Mouse (Mus musculus) urinary bladder, postnatal 36 days (tissue): Measurements from ENCODE around the gene Ubtf.
A peak's percentile ranks its signal among the peaks of the same experiment; 100 is the strongest.

ENCODE experiments used
- DNase-seq, 2 experiments: peaks; one replicate each; pipeline ENCODE4 v3.0.0; 2022; ENCODE audit warnings: low spot score in 2 of 2, mixed read lengths in 1 of 2

Ubtf gene

GRCm38 (mm10) chr11:102317901-102318575, 1.5 kb downstream of the Ubtf start:
- peak; percentile 63 to 67 for DNase-seq

- DNase-seq, result peak; percentile 26 to 48
Measured at GRCm38 (mm10) chr11:102317298-102317900, 2.1 kb downstream of the Ubtf start.

DNA sequence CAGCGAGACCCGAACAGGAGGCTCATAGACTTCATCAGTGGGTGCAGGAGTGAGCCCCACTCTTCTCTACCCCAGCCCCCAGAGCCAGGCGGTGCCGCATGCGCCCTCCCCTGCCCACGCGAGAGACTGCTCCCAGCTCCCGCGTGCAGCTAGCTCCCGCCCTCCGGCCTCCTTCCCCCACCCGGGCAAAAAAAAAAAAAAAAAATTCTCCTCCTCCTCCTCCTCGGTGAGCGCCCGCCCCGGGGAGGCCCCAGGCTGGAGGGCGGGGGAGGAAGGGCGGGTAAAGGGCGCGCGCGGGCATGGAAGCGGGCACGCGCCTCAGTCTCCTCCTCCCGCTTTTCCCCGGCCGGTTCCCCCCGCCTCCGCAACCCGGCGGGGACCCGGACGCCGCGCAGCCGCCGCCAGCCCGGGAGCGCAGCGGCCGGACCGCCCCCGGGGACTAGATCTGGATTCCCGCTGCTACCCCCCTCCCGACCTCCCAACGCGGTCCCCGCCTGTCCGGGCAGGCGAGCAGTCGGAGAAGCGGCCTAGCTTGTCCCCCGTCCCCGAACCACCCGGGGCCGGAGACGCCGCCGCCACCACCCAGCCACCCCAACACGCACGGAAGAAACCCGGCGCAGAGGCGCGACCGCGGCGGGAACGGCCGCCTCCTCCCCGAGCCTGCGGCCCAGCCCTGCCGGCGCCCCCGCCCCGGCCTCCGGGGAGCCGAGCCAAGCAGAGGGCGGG, 2.8 kb downstream of the Ubtf start:
- peak; percentile 86 to 91 for DNase-seq

GRCm38 (mm10) chr11:102315690-102316571, 3.6 kb downstream of the Ubtf start:
- no peak for DNase-seq

DNA sequence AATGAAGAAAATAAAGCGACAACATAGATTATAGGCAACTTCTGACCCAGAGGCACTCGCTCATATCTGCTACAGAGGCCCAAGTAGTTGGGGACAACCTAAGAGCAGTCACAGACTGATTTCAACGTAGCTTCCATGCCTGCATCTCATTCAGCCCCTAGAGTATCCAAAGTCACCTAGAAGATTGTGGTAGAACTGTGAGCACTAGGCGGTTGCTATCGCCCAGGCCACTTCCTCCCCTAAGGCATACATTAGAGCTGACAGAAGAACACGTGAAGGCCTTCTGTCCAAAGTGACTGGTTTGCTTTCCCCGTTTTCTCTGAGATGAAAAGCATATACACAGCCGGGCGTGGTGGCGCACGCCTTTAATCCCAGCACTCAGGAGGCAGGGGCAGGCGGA, 5.2 kb downstream of the Ubtf start:
- no peak for DNase-seq

GRCm38 (mm10) chr11:102312586-102312985, 7.0 kb downstream of the Ubtf start:
- no peak for DNase-seq

DNA sequence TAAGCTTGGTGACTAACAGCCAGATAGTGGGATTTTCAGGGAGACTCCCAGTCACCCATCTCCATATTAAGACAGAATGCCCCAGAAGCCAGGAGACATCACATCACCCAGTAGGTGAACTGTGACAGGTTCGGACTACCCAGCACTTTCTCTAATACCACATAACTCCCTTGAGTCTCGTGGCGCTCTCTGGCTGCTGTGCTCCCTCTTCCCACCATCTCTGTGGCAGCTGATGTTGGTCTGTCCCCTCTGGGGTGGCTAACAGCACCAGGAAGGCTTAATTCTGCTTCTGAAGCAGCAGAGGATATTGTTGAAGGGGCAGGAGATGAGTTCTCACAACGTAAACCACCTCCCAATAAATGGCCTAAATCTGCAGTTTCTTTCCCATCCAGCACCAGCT, 7.6 kb downstream of the Ubtf start:
- DNase-seq, result no peak

GRCm38 (mm10) chr11:102310768-102311695, 8.5 kb downstream of the Ubtf start:
- no peak for DNase-seq

DNA sequence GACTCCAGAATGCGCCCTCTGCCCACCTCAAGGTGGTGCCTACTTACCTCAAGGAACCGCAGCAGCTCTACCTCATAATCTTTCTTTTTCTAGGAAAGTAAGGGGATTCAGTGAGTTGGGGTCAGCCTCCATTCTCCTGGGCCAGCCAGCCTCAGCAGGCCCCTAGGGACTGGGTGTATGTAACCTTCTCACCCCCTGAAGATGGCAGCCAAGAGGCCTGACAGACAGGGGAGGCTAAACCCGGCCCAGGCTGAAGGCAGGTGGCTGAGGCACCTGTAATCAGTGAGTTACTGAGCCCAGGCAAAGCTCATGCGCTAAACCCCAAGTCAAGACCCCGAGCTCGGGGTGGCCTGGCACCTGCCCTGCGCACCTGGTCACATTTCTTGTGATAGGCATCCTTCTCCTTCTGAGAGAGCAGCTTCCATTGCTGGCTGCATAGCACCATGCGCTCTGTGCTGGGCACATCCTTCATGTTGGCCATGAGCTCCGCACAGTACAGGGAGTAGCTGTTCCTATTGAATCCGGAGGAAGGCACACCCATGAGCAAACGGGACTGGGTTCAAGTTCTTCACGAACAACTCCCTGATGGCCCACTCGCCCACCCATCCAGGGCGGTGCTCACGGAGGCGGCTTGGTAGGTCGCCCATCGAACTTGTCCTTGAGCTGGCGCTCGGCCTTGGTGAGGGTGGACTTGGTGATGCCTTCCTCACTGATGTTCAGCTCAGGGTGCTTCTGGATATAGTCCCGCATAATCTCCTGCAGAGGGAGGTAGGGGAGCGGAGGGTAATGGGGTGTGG, 9.5 kb downstream of the Ubtf start:
- DNase-seq, result no peak

DNA sequence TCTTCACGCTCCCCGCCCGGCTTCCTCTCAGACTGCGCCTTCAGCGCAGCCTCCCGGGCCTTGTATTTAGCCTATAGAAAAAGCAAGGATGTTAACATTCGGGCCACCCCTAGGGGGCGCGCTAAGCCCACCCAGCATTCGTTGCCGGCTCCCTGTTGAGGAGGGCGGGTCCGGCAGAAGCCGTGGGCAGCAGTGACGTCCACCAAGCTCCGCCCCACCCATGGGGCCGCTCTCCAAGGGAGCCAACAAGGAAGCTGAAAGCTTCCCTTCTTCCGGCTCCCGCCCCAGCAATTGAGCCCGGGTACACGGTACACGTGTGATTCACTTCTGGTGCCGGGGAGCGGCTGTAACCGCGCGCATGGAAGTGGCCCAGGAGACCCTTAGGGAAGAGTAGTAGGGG, 10.6 kb downstream of the Ubtf start:
- DNase-seq, result peak; percentile 95 to 97

- no peak for DNase-seq
Measured at GRCm38 (mm10) chr11:102308104-102308503, 11.4 kb downstream of the Ubtf start.

- DNase-seq, result no peak
Measured at GRCm38 (mm10) chr11:102305359-102305758, 14.2 kb downstream of the Ubtf start.

DNA sequence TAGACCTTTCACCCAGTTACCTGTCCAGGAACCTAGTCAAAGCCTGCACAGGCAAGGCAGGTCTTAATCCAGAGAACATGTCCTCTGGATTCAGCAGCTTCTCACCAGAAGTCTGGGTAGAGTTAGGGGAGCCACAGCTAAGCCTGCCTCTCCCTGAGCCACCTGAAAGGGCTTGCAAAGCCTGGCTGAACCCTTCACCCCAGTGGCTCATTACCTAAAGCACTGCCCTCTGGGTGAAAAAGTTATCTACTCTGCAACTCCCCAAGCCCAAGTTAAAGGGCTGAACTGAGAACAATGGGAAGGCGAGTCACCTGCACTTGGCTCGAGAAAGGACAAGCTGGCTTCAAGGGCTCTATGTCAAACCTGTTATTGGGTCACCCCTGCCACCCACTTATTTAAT, 15.4 kb downstream of the Ubtf start:
- no peak for DNase-seq

GRCm38 (mm10) chr11:102299839-102300238, 19.7 kb downstream of the Ubtf start:
- no peak for DNase-seq

DNA sequence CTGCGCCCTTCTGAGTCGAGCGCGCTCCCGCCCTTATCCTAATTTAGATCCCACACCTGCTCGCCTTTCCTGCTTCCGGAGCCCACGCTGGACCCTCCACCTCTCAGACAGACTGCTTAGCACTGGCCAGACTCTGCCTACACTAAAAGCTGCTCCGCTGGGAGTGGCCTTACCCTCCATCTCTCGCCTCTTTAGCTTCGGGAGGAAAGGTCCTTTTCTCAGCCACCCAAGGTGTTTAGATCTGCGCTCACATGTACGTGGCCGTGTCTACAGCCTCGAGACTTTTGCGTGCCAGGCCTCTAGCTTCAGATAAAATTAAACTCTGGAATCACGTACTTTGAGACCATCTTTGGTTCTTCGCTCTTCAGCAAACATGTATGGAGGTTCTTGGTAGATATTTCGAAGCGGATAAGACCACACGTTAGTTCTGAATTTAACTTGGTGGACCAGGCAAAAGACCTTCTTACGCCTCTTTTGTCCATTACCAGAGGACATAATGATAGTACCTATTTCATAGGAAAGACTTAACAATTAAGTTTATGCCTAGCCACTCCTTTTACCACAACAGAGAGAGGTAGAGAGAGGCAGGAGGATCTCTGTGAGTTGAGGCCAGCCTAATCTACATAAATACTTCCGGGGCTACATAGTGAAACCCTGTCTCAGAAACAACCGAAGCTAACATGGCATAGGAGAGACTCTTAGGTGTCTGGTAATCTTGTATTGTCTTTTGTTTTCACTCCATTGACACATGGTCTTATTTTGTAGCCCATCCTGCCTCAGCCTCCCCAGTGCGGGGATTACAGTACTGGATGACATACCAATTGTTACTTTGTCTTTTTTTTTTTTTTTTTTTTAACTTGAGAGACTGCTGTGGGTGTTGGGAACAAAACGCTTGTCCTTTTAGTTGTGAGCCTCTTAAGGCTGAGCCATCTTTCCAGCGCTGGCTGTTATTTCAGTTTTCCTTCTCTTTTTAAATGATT, 21.7 kb downstream of the Ubtf start:
- DNase-seq, result no peak

GRCm38 (mm10) chr11:102296491-102297472, 22.8 kb downstream of the Ubtf start, which contains the start of gene Atxn7l3:
TSS of gene Atxn7l3 (minus strand) at chr11:102296631.
- peak; percentile 94 to 99 for DNase-seq
